Mouse (Mus musculus) right cerebral cortex, postnatal 4 days (tissue): ENCODE measurements around the gene Pitpnb.

Experiments used
- DNase-seq: peaks from one replicate; pipeline ENCODE4 v3.0.0-alpha.2; 2022

The Pitpnb gene

GRCm38 (mm10) chr5:111356811-111357617 is 26.5 kb downstream of the Pitpnb start:
- no peak for DNase-seq

GRCm38 (mm10) chr5:111360546-111360945 is 30.0 kb downstream of the Pitpnb start:
- DNase-seq: peak; percentile 53

- no peak for DNase-seq
Measured at GRCm38 (mm10) chr5:111361058-111361457, 30.5 kb downstream of the Pitpnb start.

GRCm38 (mm10) chr5:111361846-111362245 is 31.3 kb downstream of the Pitpnb start:
- no peak for DNase-seq

DNA sequence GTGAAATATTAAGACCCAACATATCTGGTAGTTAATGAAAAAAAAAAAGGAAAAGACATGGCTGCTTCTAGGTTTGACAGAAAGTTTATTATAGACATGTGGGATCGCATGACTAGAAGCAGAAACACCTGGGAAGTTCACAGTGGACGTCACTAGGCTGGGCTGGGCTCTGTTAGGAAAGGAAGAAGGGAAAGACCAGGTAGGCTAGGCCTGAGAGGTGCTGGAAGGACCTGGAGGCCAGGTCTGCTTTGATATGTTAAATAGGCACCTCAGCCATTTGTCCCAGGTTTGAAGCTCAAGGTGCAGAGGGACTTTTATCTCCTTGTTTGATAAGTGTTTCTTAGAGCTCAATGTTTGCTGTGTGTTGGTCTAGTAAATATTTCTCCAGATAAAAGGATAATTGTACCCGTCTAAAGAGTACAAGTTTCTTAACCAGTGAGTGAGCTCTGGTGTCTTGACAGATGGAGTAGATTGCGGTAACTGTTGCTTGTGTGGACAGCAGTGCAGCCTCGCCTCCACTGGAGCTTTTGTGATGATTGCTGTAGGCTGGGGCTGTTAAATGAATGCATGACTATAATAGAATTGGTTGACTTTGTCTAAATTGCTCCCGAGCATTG is 33.0 kb downstream of the Pitpnb start:
- no peak for DNase-seq

DNA sequence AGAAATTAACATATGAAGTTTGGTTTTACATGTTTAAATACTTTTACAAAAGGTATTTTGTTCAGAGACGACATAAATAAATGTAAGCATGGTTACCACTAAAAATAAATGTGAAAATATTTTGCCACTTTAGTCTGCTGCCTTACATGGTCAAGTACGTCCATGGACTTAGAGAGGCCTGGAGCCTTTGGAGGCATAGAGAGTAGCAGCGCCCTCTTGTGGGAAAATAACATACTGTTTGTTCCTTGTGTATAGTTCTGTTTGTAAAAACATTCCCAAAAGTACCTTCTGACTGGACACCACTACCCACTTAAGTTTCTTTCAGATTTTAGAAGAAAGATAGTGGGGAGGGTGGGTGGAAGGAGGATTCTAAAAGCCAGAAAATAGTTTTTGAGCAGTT is 34.0 kb downstream of the Pitpnb start:
- DNase-seq: peak; percentile 31

DNA sequence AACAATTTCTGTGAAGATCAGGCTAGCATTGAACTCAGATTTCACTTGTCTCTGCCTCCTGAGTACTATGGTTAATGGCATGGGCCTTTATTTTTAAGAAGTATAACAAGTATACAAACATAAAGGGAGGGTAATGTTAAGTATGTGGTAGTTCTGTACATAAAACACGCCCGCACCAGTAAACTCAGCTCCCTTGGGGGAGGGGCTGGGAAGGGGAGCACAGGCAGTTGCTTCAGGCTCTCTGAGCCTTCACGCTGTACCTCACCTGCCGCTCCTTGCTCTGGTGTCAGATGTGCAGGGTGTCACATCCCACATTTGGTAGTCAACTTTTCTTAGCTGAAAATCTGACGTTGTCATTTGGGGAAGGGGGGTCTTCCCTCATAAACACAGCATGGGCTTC is 35.6 kb downstream of the Pitpnb start:
- DNase-seq: no peak

DNA sequence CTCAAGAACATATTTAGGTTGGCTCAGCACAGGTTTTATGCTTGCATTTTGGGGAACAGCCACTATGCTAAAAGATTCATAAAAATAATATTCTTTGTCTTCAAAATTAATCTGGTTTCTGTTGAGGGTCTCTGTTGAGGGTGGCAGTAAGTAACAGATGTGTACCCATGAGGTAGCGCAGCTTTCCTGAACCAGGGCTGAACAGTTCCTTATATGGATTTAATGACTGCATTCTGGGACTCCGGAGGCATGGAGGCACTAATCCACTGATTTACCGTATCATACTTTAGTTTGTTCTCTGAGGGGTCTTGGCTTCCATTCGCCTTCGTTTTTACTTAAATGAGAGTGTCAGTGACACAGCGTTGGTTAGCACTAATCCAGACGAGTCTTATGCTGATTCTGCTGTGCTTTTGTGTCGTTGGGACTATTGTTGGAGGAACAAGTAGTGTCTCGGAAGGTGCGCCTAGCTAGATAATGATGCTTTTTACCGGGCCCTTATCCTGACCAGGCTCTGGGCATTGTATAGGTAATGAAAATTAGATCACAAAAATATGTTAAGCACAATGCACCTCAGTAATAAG is 37.5 kb downstream of the Pitpnb start:
- no peak for DNase-seq

- DNase-seq: no peak
Measured at GRCm38 (mm10) chr5:111368576-111368975, 38.0 kb downstream of the Pitpnb start.

GRCm38 (mm10) chr5:111375616-111376015 is 45.1 kb downstream of the Pitpnb start:
- no peak for DNase-seq

GRCm38 (mm10) chr5:111376276-111377020 is 45.9 kb downstream of the Pitpnb start:
- no peak for DNase-seq

GRCm38 (mm10) chr5:111378126-111378993 is 47.8 kb downstream of the Pitpnb start:
- no peak for DNase-seq

- no peak for DNase-seq
Measured at GRCm38 (mm10) chr5:111383335-111383734, 52.8 kb downstream of the Pitpnb start.

- DNase-seq: peak; percentile 47
Measured at GRCm38 (mm10) chr5:111390911-111391310, 60.3 kb downstream of the Pitpnb start.

DNA sequence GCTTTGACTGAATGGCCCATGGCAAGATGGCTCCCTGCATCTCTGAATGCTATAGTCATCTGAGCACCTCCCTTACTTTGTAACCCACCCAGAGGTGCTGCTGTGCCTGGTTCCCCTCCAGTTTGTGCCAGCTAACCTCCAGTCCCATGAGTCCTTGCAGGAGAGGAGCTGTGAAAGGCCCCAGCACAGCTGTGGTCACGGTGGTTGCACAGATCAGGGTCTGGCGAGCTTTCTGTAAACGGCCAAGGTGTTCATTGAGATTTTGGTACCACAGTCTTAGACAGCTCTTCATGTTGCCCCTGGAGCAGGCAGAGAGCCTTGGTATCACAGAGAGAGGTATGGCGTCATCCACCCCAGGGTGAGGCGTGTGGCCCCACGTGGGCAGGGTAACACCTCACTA is 60.9 kb downstream of the Pitpnb start:
- DNase-seq: no peak

GRCm38 (mm10) chr5:111393346-111394197 is 63.0 kb downstream of the Pitpnb start:
- peak; percentile 75 for DNase-seq

DNA sequence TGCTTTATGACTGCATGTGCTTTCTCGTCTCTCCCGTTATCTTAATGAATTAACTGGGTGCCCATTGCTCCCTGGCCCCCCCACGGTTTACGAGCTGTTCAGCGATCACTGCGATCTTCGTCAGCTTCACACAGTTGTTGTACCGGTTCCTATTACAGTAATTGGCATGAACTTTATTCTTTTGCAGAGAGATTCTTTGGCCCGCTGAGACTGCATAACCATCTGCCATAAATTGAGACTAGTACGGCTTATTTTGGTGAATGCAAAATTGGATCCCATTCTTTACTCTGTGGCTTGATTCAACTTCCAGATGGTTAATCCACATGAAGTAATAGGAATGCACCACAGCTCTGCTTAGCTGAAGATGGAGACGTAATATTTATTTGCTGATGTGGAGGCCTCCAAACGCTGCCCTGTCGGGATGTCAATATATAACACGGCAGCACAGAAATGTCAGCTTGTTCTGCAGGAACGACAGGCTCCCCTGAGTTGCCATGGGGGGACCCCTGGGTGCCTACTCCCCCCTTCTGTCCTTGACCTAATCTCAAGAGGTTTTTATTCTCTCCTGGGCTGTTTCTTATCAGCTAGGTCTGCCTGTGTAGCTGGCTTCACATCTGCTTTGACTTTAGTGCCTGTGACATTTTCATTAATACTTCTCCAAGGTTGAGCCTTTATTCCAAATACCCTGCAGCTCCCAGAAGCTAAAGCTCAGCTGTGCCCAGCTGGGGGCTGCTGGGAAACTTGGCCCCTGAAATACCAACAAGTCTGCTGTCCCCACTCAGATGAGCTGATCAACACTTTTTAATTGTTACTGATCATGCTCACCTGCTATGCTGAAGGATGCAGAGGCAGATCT is 63.9 kb downstream of the Pitpnb start:
- DNase-seq: no peak

GRCm38 (mm10) chr5:111395771-111396170 is 65.2 kb downstream of the Pitpnb start:
- no peak for DNase-seq

DNA sequence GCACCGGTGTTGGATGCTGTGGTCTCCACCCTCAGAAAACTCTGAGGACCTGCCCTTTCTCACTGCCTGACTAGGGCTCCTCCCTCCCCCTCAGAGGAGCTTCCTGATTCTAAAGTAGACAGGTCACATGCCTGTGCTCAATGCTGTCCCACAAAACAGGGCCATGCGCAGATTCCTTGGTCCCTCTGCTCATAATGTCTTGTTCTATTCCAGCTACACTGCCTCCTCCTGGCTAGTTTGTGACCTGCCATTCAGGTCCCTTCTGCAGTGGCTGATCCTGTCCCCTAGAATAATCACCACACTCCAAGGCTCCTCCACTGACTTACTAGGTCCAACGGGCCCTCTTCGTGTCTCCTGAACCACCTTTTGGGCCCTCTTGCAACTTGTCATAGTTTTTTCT is 65.6 kb downstream of the Pitpnb start:
- DNase-seq: no peak

DNA sequence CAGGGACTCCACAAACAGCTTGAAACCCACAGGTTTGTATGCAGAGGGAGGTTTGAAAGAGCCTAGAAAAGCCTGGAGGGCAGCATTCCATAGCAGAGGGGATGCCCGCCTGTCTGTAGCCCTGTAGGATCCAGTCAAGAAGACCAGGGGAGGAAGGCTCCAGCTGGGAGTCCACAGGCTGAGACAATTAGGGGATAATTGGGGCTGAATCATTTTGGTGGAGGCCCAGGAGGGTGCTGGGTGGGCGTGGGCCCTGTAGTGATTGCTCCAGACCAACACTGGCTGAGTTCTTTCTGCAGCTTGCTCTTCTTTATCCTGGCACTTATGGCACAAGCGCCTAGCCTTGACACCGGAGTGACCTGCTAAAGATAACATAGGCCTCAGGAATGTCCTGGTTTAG is 67.9 kb downstream of the Pitpnb start:
- DNase-seq: no peak
